Mouse (Mus musculus) megakaryocyte progenitor cell, adult 5-6 weeks (primary cell): Measurements from ENCODE around the gene Sidt1. TPM values are rescaled to one million over a fixed set of nuclear protein-coding genes. Genes with fewer than 3 reads are reported as not detected.

Source experiments
- ATAC-seq: replicated peaks from 2 replicates; pipeline ENCODE4 v1.8.0; 2016; ENCODE audit warnings: mild to moderate bottlenecking, moderate TSS enrichment, inconsistent platforms; ENCODE audit not compliant: poor library complexity
- total RNA-seq, 2 experiments: library from RNA; stranded (forward) in 1 of 2; stranded (reverse) in 1 of 2; fragments of 157-497, 149-512 nt in 1 of 2; fragments of 200-1000 nt in 1 of 2; gene quantifications; 2 replicates each; pipeline versions ENCODE4 v1.2.3 to v1.2.4; 2015 to 2017

The Sidt1 gene
- total RNA-seq (2015) (not detected in 2 replicates), total RNA-seq (2017) (0.08 TPM in 1 of 2 replicates, not detected in the other)

DNA sequence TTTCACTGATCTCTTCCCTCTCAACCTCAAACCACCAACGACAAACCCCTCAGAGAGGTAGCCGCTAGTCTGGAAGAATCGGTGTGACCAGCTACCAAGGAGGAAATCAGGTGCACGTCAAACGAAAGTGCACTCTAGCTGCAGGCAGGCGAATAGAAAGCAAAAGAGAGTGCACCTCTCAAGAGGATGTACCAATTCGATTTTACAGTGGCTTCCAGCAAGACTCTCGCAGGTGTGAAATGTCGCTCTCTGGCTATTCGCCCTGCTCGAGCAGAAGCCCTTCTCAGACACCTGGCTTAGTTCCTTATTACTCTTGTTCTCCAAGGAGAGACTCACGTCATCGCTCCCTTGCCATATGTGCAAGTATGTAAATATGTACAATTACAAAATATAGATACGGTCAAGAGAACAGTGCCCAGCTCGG, at the start of gene Sidt1:
Gene Sidt1, minus strand, starts transcription at position 336 of the 424 bp plus-strand sequence.
- ATAC-seq, result peak; percentile 28

DNA sequence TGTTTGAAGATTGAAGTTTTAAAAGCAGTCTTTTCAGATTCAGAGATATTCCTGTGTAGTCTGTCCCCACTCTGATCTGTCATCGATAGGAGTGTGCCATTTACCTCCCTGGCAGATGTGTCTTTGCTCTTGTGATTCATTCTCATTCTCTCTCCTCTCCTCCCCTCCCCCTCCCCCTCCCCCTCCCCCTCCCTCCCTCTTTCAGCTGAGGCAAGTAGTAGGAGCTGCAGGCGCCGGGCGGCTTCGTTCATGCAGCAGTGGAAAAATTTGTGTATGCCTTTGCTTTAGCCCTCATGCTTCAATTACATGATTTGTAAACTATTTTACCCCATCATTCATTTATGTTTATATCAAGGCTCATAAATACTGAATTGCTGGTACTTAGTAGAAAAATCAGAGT, 48.6 kb upstream of the Sidt1 start:
- no peak for ATAC-seq

DNA sequence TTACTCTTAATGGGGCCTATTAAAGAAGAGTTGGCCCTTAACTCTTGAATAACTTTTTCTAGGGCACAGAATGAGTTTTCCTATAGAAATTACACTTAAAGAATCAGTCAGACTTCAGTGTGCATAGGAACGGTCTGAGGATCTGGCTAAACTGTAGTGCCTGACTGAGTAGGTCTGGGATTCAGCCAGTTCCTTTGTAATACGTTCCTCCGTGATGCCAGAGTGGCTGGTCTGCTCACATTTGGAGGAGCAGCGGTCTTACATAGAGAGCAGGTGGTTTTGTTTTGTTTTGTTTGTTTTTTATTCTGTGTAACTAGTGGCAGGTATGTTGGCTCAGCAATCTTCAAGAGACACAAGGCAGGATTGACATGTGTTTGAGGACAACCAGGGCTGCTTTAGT, 47.0 kb upstream of the Sidt1 start:
- no peak for ATAC-seq

DNA sequence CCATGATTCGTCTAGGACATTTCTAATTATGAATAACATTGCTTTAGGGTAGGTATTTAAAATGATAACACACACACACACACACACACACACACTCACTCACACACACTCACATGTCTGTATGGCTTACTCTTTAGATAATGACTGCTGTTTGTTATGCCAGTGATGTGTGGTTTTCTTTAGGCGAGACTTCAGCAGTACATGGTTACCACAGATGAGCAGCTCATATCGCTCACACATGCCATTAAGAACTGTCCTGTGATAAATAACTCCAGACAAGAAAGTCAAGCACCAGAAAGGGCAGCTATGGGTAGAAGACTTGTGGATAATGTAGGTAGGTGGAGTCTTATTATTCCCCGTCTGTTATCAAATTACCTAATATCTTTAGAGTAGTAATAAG, 42.5 kb upstream of the Sidt1 start:
- peak; percentile 97 for ATAC-seq

DNA sequence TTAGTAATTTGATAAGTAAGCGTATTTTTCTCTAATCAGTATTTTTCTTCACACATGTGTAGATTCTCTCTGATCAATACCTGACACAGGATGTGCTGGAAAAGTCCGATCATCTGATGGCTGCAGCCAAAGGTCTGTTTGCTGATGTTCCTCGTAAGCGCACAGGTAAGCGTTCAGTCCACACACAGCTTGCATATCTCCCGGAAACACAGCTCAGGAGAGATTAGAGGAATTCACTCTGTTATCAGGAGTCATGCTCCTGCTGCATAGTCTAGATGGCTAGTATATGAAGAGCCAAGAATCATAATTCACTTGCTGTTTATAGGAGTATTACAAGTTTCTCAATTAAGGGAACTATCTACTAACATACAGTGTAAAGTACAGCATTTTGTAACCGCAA, 32.5 kb upstream of the Sidt1 start:
- peak; percentile 76 for ATAC-seq

DNA sequence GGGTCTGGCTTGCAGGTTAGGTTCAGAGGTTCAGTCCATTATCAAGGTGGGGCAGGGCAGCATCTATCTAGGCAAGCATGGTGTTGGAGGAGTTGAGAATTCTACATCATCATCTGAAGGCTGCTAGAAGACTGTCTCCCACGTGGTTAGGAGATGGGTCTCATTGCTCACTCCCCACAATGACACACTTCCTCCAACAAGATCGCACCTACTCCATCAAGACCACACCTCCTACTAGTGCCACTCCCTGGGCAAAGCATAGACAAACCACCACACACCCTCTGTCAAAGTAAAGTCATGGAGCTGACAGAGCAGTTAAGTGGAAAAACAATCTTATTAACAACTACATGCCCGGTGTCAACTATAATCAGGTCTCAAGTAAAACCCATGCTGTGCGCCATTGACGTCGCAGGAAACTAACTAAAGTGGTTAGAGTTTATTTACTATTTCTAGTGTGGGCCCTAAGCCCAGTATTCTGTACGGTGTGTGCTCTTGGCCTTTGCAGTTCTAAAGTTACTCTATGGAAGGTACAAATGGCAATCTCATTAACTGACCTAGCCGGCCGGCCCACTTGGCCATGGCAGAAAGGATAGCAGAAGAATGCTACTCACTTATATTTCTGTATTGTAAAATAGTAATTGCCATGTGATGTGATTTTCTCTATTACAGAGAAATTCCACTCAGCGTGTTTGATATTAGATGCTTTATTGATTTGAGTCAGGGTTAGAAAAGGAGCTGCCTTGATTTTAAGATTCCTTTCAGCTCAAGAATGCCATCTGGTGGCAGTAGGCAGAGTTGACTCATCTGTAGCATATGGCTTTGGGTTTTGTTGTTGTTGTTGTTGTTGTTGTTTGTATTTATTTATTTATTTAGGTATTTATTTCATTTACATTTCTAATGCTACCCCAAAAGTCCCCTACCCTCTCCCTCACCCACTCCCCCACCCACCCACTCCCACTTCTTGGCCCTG, 29.2 kb upstream of the Sidt1 start:
- peak; percentile 50; the same call in 1 of the 2 replicates for ATAC-seq

DNA sequence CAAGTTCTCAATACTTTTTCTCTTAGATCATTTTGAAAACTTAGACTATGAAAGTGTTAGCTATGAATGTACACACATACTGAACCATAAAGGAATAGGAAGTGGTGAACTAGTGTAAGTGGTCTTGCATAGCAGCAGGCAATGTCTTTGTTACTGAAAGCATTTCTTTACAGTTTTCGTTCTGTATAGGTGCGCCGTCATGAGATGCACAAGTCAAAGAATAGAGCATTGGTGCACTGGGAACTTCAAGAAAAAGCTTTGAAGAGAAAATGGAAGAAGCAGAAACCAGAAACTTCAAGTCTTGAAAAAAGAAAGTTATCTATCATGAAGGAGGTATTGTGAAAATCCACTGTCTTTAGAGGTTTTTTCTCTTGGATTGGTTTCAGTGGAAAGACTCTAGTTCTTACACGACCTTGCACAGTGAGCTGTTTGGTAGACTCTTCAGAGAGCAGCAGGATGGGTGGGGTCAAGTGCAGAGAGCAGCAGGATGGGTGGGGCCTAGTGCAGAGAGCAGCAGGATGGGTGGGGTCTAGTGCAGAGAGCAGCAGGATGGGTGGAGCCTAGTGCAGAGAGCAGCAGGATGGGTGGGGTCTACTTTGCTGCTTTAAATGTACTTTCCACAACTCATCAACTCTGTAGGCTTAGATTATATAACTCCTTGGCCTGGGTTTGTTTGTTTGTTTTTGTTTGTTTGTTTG, 24.7 kb upstream of the Sidt1 start:
- ATAC-seq, result peak; percentile 100

DNA sequence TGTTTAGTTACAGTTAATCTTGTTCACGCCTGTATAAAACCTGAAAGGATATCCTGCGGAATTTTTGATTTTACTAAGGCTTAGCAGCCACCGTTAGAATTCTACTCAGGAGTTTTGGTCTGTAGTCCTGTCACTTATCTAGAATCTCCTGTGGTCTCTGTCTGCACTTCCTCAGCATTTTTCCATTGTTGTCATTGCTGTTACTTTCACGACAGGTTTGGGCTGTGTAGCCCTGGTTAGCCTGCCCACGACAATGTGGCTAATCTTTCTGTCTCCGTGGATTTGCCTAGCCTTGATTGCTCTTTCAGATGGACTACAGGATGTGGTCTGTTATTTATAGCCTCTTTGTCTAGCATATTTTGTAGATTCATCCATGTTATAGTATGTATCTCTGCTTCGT, 23.3 kb upstream of the Sidt1 start:
- peak; percentile 65 for ATAC-seq

DNA sequence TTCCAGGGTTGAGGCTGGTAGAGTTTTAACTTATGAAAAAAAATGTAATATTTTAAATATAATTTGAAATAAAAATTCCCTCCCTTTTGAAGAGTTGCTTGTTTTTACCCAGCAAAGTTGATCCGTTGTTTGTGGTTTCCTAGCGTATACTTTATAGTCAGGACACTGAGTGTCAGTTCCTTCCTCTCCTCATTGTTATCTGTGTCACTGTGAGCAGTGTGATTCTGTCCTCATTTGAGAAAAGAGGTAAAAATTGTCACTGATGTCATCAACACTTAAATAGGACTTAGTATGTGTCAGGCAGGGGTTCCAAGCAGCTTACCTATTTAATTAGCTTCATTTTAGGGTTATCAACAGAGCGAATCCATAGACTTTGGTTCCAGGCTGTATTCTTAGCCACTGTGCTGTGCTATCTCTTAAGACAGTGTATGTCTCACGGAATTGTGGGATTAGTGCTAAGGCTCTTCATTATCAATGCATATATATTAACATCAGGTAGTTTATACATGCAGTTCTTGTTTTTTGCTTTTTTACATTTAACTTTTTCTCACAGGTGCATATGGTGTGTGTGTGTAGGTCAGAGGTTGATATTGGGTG, 16.9 kb upstream of the Sidt1 start:
- peak; percentile 15; the same call in 1 of the 2 replicates for ATAC-seq

DNA sequence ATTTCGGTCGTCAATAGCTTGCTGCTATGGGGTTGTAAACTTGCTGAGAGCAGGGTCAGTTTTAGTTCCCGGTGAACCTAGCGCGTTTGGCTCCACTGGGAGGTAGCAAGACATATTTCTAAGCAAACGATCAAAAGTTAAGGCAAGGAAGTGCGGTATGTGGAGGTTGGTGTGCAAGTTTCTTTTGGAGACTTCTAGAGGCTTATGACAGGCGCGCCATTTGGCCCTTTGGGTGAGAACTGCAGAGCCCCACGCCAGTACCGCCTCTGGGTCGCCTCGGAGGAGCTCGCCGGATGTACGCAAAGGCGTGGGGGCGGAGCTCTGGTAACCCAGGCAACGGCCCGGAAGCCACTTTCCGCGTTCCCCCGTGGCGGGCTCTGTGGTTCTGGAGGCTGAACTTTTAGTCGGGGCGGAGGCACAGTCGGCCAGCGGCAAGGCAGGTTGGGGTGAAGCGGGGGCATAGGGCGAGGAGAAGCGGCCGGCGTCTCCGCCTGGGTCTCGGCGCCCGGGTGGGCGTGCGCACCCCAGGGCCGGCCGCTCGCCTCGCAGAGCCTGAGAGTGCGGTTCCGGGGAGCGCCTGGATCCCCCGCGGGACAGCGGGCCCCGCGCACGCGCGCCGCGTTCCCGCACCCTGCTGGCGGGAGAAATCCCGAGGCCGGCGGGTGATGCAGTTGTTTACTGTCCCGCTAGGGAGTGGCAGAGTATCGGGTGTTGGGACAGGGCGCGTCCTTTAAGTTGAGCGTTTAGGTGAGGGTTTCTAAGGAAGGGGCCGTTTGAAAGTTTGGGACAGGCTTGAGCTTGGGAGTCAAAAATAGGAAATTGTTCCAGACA, 14.3 kb upstream of the Sidt1 start, which contains the start of gene Spice1:
Gene Spice1, plus strand, starts transcription at position 51 of the 831 bp plus-strand sequence.
- peak; percentile 89 for ATAC-seq

DNA sequence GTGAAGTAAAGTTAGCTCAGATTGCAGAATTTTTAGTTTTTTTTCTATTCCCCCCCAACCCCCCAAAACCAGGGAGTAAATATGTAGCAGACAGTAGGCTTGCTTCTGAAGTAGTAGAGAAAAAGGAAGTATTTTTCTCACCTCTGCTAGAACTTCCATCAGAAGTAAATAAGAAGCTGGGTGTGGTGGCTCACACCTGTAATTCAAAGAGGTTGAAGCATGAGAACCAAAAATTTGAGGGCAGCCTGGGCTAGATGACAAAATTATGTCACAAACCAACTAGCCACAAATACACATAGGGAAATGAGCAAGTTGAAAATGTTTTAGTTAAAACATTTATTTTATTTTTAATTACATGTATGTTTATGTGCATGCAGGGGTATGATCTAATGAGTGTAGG, 4.5 kb upstream of the Sidt1 start:
- no peak for ATAC-seq

DNA sequence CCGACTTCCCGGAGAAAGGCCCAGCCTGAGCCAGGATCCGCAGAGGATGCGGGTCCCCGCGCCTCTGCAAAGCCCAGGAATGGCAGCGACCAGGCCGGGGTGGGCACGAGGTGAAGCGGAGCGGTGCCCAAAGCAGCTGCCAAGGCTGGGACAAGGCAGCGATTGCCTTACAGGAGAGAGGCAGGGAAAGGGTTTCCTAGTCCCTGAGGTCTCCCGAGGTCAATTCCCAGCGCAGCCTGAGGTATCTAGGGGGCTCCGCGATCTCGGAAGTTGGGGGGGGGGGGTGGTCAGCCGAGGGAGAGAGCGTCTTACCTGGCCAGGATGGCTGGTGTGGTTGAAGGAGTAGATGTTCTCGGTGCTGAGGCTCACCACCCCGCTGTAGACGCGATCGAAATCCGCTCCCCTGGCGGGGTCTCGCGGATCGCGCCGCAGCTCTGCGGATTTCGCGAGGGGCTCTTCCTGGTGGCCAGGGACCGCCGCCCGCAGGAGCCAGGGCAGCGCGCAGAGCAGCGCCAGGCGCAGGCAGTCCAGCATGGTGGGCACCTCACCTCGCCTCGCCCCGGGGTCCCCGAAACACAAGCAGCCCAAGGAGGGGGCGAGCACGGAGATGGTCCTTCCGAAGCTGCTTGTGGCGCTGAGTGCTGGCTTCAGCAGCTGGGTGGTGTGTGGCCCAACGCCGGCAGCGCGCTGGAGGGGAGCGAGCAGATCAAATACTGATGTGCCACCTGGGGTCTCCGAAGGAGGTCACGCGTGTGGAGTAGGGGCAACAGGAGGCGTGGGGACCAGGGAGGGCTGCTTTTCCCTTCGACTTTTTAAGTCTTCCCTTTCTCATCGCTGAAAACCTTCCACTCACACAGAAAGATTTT, 768 bp downstream of the Sidt1 start:
- ATAC-seq, result peak; percentile 42

DNA sequence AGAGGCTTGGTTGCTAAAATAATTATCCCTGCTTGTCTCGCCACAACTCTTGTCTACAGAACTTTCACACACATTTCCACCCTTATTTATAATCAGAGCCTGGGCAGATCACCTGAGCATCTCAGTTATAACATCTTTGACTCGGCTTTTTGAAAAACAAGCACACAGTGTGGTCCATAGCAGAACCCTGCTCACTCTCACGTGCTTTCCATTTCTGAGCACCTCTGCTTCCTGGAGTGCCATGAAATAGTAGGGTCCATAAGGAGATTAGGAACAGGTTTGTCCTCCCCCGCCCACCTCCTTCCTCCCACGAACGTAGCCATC, 1.4 kb downstream of the Sidt1 start:
- ATAC-seq, result no peak

DNA sequence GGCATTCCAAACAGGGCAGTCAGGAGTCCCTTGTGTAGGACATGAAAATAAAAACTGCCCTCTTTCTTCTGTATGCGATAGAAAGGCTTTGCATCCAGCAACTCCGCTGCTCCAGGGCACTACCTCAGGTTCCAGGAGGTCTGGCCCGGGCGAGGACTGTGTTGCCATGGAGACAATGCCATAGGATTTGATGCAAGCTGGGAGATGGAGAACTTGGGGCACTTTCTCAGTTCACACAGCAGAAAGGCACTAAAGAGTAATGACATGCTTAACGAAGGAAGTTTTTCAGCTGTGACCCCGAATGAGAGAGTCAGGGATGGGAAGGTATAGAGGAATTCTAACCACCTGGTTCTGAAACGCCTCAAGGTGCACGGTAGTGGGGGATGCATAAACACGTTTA, 1.8 kb downstream of the Sidt1 start:
- no peak for ATAC-seq

DNA sequence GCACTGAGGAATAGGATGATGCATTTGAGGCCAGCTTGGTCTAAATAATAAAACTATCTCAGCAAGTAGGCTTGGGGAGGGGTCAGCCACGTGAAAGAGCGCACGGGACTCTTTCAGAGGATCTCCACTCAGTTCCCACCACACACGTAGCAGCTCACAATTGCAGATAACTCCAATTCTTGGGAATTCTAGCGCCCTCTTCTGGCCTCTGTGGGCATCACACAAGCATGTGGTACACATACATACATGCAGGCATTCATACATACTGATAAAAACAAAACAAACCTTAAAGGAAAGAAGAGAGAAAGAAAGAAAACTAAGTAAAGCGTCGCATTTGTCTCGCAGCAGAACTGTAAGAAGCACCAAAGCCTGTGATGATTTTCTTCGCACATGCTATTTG, 2.3 kb downstream of the Sidt1 start:
- ATAC-seq, result no peak

DNA sequence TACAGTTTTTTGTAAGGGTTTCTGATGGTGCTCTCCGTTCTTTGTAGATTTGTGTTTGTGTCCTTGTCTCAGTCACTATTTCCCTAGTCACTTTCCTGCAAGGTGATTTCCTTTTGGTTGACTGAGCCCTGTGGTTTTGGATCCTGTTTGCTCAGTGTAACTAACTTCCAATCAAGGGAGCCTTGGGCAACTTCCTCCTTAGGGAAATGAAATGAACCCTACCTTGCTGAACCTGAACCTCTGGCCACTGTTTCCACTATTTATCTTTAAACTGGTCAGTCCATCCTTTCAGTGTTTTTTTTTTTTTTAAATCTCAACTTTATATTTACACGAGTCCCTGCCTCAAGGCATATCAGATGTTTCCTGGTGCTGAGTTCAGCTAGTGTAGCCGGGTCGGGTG, 4.4 kb downstream of the Sidt1 start:
- ATAC-seq, result no peak

DNA sequence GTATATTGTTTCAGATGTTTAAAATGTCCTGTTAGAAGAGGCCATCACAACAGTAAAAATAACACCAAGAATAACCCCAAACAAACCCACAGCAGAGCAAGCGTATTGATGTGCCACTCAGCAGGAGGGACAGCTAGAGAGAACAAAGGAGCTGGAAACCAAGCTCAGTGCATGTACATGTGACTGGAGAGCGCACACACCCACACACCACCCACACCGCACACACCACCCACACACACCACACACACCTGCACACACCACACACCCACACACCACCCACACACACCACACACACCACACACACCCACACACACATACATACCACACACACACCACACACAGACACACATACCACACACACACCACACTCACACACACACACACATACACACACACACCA, 12.8 kb downstream of the Sidt1 start:
- ATAC-seq, result no peak

DNA sequence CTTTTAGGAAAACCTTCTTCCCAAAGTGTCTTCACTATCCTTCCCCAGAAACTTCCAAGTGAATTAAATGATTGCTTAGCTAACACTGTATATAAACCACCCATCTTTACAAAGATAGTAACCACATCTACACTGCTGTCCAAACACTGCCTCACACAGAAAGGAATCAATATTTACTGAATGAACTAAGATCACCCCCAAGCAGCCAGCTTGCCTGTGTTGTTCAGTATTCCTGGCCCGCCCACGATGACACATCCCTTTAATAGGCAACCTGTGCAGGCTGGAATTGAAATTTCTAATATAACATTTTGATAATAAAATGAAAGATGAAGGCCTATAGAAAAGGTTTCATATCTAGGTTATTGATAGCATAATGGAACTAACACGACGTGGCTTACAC, 16.6 kb downstream of the Sidt1 start:
- no peak for ATAC-seq

DNA sequence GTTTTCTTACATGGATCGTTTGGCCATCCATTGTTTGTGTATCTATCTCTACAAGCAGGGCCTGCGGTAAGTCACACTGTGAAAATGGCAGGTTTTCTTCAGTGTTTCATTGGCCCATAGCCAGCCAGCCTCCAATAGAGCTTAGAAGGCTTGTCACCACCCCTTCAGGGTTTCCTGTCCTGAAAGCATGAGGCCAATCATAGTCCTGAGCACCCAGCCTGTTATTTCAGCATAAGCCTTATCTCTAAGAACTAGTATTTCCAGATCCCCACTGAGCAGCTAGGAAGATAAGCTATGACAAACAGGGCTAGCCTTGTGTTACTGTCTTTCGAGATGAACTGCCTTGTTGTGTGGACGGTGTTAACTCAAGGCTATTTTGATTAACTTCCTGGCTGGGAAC, 19.6 kb downstream of the Sidt1 start:
- ATAC-seq, result peak; percentile 94

DNA sequence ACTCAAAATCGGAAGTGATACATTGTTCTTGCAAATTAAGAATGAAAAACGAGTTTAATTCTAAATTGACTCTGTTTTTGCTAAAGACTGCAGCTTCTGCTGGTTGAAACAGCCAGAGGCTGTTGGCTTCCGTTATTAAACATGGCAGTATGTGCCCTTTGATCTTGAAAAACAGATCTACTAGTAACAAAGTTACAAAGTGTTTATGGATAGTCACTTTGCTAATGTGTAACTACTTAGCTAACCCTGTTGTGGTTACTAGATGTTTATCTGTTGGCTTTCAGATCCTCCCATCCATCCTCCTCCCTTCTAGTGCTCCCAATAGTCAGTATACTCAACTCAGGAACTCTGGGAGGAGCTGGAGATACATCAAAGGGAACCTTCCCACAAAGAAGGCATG, 27.4 kb downstream of the Sidt1 start:
- ATAC-seq, result no peak
